Mouse (Mus musculus): ENCODE data around the gene Mboat2.

Mboat2 gene

DNA sequence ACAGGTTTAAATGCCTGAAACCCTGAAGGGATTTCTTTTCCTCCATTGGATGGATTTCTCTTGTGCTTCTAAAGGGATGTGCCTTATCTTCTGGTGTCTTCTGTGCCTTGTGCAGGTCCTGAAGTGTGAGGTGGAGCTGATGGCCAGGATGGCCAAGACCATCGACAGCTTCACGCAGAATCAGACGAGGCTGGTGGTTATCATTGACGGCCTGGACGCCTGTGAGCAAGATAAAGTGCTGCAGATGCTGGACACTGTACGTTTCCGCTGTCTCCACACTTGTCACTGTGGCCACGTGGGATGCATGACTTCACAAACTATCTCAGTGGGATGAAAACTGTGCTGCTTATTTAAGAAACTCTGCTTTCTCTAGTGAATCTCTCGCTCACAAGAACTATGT lies 179.3 kb downstream of the Mboat2 start:
- DNase-seq (ENCODE audit: low spot score in 2 of 2), result no peak

DNA sequence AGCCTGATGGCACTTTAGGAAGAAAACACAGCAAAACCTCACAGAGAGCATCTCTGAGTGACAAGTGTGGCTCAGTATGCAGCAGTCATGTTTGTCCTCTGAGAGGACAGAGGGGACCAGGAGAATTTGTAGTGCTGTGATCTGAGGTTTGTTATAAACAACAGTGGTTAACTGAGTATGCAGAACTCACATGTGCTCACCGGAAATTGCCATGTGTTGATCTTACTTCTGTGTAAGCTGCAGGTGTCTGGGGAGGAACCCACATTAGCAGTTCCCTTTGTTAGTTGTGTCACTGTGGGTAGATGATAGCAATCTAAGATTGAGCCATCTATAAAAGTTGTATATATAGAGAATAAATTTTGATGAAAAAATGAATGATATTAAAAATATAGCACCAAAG lies 179.7 kb downstream of the Mboat2 start:
- no peak for DNase-seq (ENCODE audit: low spot score in 2 of 2)

DNA sequence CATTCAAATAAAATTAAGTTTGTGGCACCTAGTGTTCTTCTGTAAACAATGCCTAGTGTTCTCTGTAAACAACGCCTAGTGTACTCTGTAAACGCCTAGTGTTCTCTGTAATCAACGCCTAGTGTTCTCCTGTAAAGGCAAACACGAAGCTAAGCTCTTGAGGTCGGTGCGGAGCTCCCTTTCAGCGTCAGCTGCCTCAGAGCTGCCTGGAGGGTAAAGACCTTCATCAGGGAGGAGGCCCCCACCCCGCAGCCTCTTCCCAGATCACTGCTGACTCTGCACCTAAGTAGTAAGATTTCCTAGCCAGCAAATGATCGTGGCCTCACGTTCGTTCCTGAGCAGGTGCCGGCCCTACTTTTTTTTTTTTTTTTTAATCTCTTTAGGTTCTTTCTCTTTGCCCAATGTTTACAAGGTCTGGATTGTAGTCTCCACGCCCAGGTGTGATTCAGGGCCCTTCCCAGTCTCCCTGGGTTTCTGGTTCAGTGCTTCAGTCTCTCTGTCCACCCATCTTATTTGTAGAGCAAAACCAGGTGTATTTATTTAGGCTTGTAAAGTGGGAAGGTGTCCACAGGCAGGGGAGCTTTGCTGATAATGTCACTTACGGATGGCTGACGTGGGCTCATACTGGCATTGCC lies 181.2 kb downstream of the Mboat2 start:
- no peak for DNase-seq (ENCODE audit: low spot score in 2 of 2)

DNA sequence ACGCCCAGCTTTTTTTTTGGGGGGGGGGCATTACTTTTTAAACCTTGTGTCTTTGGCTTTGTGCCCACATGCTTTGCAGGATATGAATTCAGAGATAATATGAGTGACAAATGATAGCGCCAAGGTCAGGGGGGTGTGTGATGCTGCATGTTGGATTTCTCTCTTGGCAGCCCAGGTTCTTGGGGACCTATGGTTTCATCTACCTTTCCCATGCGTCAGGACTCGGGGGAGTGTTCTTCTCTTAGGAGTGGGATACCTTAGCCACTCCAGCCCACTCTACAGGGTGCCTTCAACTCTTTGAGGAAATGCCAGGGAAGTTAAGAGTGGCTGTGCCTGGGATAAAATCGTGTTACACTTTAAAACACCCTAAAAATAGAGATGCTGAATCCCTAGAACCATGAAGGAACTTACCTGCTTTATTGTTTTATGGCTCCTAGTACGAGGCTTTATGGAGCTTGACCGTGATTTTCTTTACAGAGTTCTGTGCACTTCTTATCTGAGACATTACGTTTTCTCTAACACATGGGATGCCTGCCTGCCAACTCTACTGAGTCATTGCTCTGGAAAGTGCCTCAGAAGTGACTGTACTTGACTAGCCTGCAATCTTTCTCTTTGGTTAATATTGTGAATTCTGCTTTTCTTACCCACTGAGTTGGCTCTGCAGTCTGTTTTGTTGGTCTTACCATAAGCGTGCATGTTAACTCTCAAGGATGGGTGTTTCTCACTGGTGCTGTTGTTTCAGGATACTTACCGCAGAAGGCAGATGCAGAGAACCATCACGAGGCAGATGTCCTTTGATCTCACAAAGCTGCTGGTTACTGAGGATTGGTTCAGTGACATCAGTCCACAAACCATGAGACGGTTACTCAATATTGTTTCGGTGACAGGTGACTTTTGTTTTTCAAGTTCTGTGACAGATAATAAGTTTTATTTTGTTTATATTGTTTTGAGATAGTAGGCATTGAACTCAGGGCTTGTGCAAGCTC lies 182.2 kb downstream of the Mboat2 start:
- no peak for DNase-seq (ENCODE audit: low spot score in 2 of 2)
